Mouse (Mus musculus) midbrain, embryonic 11.5 days (tissue): ENCODE data around the gene Gad1. TPM values are rescaled to one million over a fixed set of nuclear protein-coding genes. Genes with fewer than 3 reads are reported as not detected.

Source experiments
- ATAC-seq: fragments of 200-750 bp; cut with Nextera tagmentation; 2 replicates; pipeline ENCODE4 v1.8.0; 2017; ENCODE audit warnings: moderate TSS enrichment, moderate library complexity; ENCODE audit not compliant: low FRiP score
- DNase-seq: peaks from one replicate; pipeline ENCODE4 v3.0.0; 2015; ENCODE audit warnings: low spot score; ENCODE audit errors: missing footprints
- H3K27ac ChIP-seq: fragments of 300-500 bp; sonication (generic); 2 replicates; pipeline ENCODE4 v1.5.1; 2014; ENCODE audit warnings: low read depth, low read length
- H3K27me3 ChIP-seq: fragments of 300-500 bp; sonication (generic); 2 replicates; pipeline ENCODE4 v1.6.1; 2014; ENCODE audit warnings: mild to moderate bottlenecking, low read length, moderate library complexity, mixed read lengths; ENCODE audit not compliant: control insufficient read depth, insufficient read depth
- H3K36me3 ChIP-seq: fragments of 300-500 bp; sonication (generic); 2 replicates; pipeline ENCODE4 v1.6.1; 2014; ENCODE audit warnings: mild to moderate bottlenecking, low read length, moderate library complexity, mixed read lengths; ENCODE audit not compliant: control insufficient read depth, insufficient read depth
- H3K4me1 ChIP-seq: fragments of 300-500 bp; sonication (generic); 2 replicates; pipeline ENCODE4 v1.6.1; 2014; ENCODE audit warnings: low read length; ENCODE audit not compliant: control insufficient read depth, insufficient read depth
- H3K4me2 ChIP-seq: fragments of 300-500 bp; sonication (generic); 2 replicates; pipeline ENCODE4 v1.6.1; 2014; ENCODE audit warnings: mild to moderate bottlenecking, moderate library complexity
- H3K4me3 ChIP-seq: fragments of 300-500 bp; sonication (generic); 2 replicates; pipeline ENCODE4 v1.5.1; 2014; ENCODE audit warnings: low read depth, low read length
- H3K9ac ChIP-seq: fragments of 300-500 bp; sonication (generic); 2 replicates; pipeline ENCODE4 v1.6.1; 2014; ENCODE audit warnings: low read length
- H3K9me3 ChIP-seq: fragments of 300-500 bp; sonication (generic); 2 replicates; pipeline ENCODE4 v1.6.1; 2016; ENCODE audit warnings: low read length; ENCODE audit not compliant: control insufficient read depth
- WGBS: fragments of 180-500 bp; shearing (Covaris S2); extraction: QIAGEN DNeasy Blood & Tissue Kit; methylation state at CpG from one replicate; pipeline ENCODE4 v1.1.7; 2014; 5-methylcytosine and 5-hydroxymethylcytosine counted together
- polyA plus RNA-seq: library from polyadenylated mRNA; unstranded; fragments of >200 nt; fragmentation: Nextera tagmentation; extraction: Ambion mirVana; gene quantifications from 2 replicates; pipeline ENCODE4 v1.2.1, GENCODE M21; 2014

Gad1 gene
- polyA plus RNA-seq, 1 experiment from 2014 or later = 12.8 TPM

GRCm38 (mm10) chr2:70629339-70629761, 76.5 kb downstream of the Gad1 start:
- Histone ChIP-seq H3K36me3 (no peaks in the 10 kb centered on the region), H3K27me3 (no peaks in the 10 kb centered on the region), H3K4me3 (no peak overlapping the region), H3K4me1 (no peaks in the 10 kb centered on the region), H3K27ac (no peak overlapping the region), H3K9me3 (no peaks in the 10 kb centered on the region), H3K4me2 (peak overlapping the region; percentile 20), H3K9ac (no peak overlapping the region)
- WGBS = 32% methylated on average over 10 of the region's 10 CpGs
- DNase-seq = peak; percentile 89
- ATAC-seq = peak; percentile 75; the same call in 1 of the 2 replicates

- Histone ChIP-seq H3K4me2 (no peak overlapping the region), H3K27ac (no peak overlapping the region), H3K27me3 (no peaks in the 10 kb centered on the region), H3K9ac (no peak overlapping the region), H3K4me3 (no peak overlapping the region), H3K4me1 (no peaks in the 10 kb centered on the region), H3K9me3 (no peaks in the 10 kb centered on the region), H3K36me3 (no peaks in the 10 kb centered on the region)
- DNase-seq = no peak
- ATAC-seq = no peak
- WGBS = 78% methylated on average over 3 of the region's 3 CpGs
Measured at GRCm38 (mm10) chr2:70629921-70630320, 77.0 kb downstream of the Gad1 start.

GRCm38 (mm10) chr2:70631321-70631720, 78.4 kb downstream of the Gad1 start:
- H3K27me3 ChIP-seq = no peaks in the 10 kb centered on the region
- H3K4me3 ChIP-seq = no peak overlapping the region
- no peaks in the 10 kb centered on the region for H3K4me1 ChIP-seq
- H3K9ac ChIP-seq = no peak overlapping the region
- H3K9me3 ChIP-seq = no peaks in the 10 kb centered on the region
- DNase-seq = no peak
- WGBS = 85% methylated on average over 1 of the region's 1 CpGs
- no peak overlapping the region for H3K27ac ChIP-seq
- H3K36me3 ChIP-seq = no peaks in the 10 kb centered on the region
- ATAC-seq = no peak
- H3K4me2 ChIP-seq = no peak overlapping the region

- no peaks in the 10 kb centered on the region for H3K9me3 ChIP-seq
- H3K27ac ChIP-seq = no peak overlapping the region
- H3K9ac ChIP-seq = no peak overlapping the region
- ATAC-seq = no peak
- 96% methylated on average over 1 of the region's 1 CpGs for WGBS
- H3K4me2 ChIP-seq = no peak overlapping the region
- no peaks in the 10 kb centered on the region for H3K36me3 ChIP-seq
- DNase-seq = no peak
- no peaks in the 10 kb centered on the region for H3K27me3 ChIP-seq
- H3K4me1 ChIP-seq = no peaks in the 10 kb centered on the region
- no peak overlapping the region for H3K4me3 ChIP-seq
Measured at GRCm38 (mm10) chr2:70632412-70632811, 79.5 kb downstream of the Gad1 start.

- Histone ChIP-seq H3K4me2 (no peak overlapping the region), H3K36me3 (no peaks in the 10 kb centered on the region), H3K4me3 (no peak overlapping the region), H3K4me1 (no peaks in the 10 kb centered on the region), H3K9me3 (no peaks in the 10 kb centered on the region), H3K27ac (no peak overlapping the region), H3K9ac (no peak overlapping the region), H3K27me3 (no peaks in the 10 kb centered on the region)
- DNase-seq = no peak
- ATAC-seq = no peak
- 83% methylated on average over 5 of the region's 5 CpGs for WGBS
Measured at GRCm38 (mm10) chr2:70634028-70634690, 81.3 kb downstream of the Gad1 start.

- Histone ChIP-seq H3K27me3 (no peaks in the 10 kb centered on the region), H3K36me3 (no peaks in the 10 kb centered on the region), H3K4me2 (no peak overlapping the region), H3K9me3 (no peaks in the 10 kb centered on the region), H3K9ac (no peak overlapping the region), H3K4me3 (no peak overlapping the region), H3K27ac (no peak overlapping the region), H3K4me1 (no peaks in the 10 kb centered on the region)
- ATAC-seq (no peak), DNase-seq (no peak)
Measured at GRCm38 (mm10) chr2:70640968-70641367, 88.1 kb downstream of the Gad1 start.

- no peak overlapping the region for H3K9ac ChIP-seq
- no peak for DNase-seq
- WGBS = 61% methylated on average over 16 of the region's 16 CpGs
Measured at GRCm38 (mm10) chr2:70642971-70643565, 90.2 kb downstream of the Gad1 start.

GRCm38 (mm10) chr2:70645266-70645780, 92.5 kb downstream of the Gad1 start:
- Histone ChIP-seq H3K4me2 (no peak overlapping the region), H3K9me3 (no peaks in the 10 kb centered on the region), H3K27me3 (no peaks in the 10 kb centered on the region), H3K4me3 (no peak overlapping the region), H3K9ac (no peak overlapping the region), H3K27ac (no peak overlapping the region), H3K36me3 (no peaks in the 10 kb centered on the region), H3K4me1 (no peaks in the 10 kb centered on the region)
- ATAC-seq = no peak
- 84% methylated on average over 6 of the region's 6 CpGs for WGBS
- no peak for DNase-seq

More at GRCm38 (mm10) chr2:70642971-70643565, 90.2 kb downstream of the Gad1 start:
- H3K4me2 ChIP-seq = no peak overlapping the region
- H3K27me3 ChIP-seq = no peaks in the 10 kb centered on the region
- no peaks in the 10 kb centered on the region for H3K9me3 ChIP-seq
- no peaks in the 10 kb centered on the region for H3K36me3 ChIP-seq
- no peak for ATAC-seq
- H3K4me1 ChIP-seq = no peaks in the 10 kb centered on the region
- H3K4me3 ChIP-seq = no peak overlapping the region
- H3K27ac ChIP-seq = no peak overlapping the region

GRCm38 (mm10) chr2:70647681-70648080, 94.8 kb downstream of the Gad1 start:
- no peak overlapping the region for H3K27ac ChIP-seq
- 39% methylated on average over 4 of the region's 4 CpGs for WGBS
- DNase-seq (no peak), ATAC-seq (no peak)
- H3K4me3 ChIP-seq = no peak overlapping the region
- no peaks in the 10 kb centered on the region for H3K27me3 ChIP-seq
- H3K9me3 ChIP-seq = no peaks in the 10 kb centered on the region
- H3K9ac ChIP-seq = no peak overlapping the region
- no peaks in the 10 kb centered on the region for H3K36me3 ChIP-seq
- no peaks in the 10 kb centered on the region for H3K4me1 ChIP-seq
- H3K4me2 ChIP-seq = no peak overlapping the region
